8 mouse cellular contexts compared by ENCODE assay signal in the genomic region with DNA sequence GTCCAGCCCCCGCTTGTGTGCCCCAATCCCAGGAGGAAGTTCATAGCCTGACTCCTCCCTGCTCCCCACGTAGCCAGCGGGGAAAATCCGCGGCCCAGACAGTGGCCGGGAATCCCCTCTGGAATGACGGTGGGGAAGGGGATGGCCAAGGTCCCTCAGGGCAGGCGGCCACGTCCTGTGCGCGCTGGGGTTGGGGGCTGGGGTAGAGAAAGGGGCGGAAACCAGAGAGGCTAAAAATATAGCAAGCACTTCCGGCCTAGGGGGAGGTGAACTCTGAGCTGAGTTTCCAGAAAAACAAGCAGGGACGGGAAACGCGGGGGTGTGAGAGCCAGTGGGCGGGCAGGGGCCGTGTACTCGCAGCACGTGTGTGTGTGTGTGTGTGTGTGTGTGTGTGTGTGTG. TPM values are rescaled to one million over a fixed set of nuclear protein-coding genes. Genes with fewer than 3 reads are reported as not detected.
DNase-seq lines count a peak whose midpoint lies in the region; ATAC-seq and TF ChIP-seq lines count a peak whose summit lies in the region.

No protein-coding gene starts in this region.

- 0% methylated on average over 20 of the region's 20 CpGs for WGBS in bone marrow, adult 2 months
- WGBS in hindbrain, embryonic 14.5 days = 11% methylated on average over 19 of the region's 20 CpGs
- WGBS in midbrain, postnatal 0 days = 5% methylated on average over 20 of the region's 20 CpGs

- H3K9me3 ChIP-seq in G1E (replicated peaks) = no peaks in the 10 kb centered on the region
- H3K9me3 ChIP-seq in hindbrain, embryonic 14.5 days (ENCODE audit: control insufficient read depth, low read length) = no peaks in the 10 kb centered on the region
- H3K9me3 ChIP-seq in midbrain, postnatal 0 days (ENCODE audit: low read length) = no peaks in the 10 kb centered on the region

- H3K9ac ChIP-seq in hindbrain, embryonic 14.5 days = peak overlapping the region; percentile 39
- H3K9ac ChIP-seq in midbrain, postnatal 0 days (replicated peaks; ENCODE audit: low read length, poor library complexity, severe bottlenecking) = 0 out of 2 replicates have a peak overlapping the region, but pooled peaks have one; percentile 36

- no peak for TF ChIP-seq CTCF in G1E (IDR thresholded peaks at IDR 0.05; ENCODE audit: low read depth, low read length)
- no peak for TF ChIP-seq CTCF in bone marrow, adult 2 months (IDR thresholded peaks at IDR 0.05; ENCODE audit: control insufficient read depth, insufficient read depth, low read length)
- TF ChIP-seq CTCF in midbrain, postnatal 0 days (IDR thresholded peaks at IDR 0.05) = no peak

- peak; percentile 12; the same call in 1 of the 2 replicates for ATAC-seq in G1E (ENCODE audit: extremely low read depth, insufficient number of reproducible peaks, low FRiP score, poor library complexity, severe bottlenecking)
- ATAC-seq in hindbrain, embryonic 14.5 days (ENCODE audit: low FRiP score) = no peak
- no peak for ATAC-seq in midbrain, postnatal 0 days (ENCODE audit: low FRiP score)

- peaks cover 43% of the 10 kb centered on the region for H3K36me3 ChIP-seq in G1E (replicated peaks)
- peaks cover 14% of the 10 kb centered on the region; the same call in 1 of the 2 replicates for H3K36me3 ChIP-seq in hindbrain, embryonic 14.5 days (replicated peaks; ENCODE audit: control insufficient read depth, insufficient read depth)
- H3K36me3 ChIP-seq in midbrain, postnatal 0 days (ENCODE audit: insufficient read depth, low read length) = peaks cover 7% of the 10 kb centered on the region; the same call in 1 of the 2 replicates
- H3K36me3 ChIP-seq in splenic B cell, adult 2 months (ENCODE audit: control insufficient read depth, insufficient read depth, low read length, poor library complexity, severe bottlenecking) = peaks cover 17% of the 10 kb centered on the region

- H3K4me1 ChIP-seq in G1E (ENCODE audit: insufficient read depth, low read depth, low read length) = peaks cover 91% of the 10 kb centered on the region
- peaks cover 14% of the 10 kb centered on the region for H3K4me1 ChIP-seq in bone marrow, adult 2 months (ENCODE audit: control insufficient read depth, insufficient read depth, low read length)
- peaks cover 29% of the 10 kb centered on the region for H3K4me1 ChIP-seq in hindbrain, embryonic 14.5 days (replicated peaks; ENCODE audit: control insufficient read depth, insufficient read depth, low read length)
- no peaks in the 10 kb centered on the region; the same call in 1 of the 2 replicates for H3K4me1 ChIP-seq in midbrain, postnatal 0 days (ENCODE audit: insufficient read depth, low read length)

- H3K4me3 ChIP-seq in G1E (ENCODE audit: low read depth, low read length) = peak overlapping the region; percentile 71
- H3K4me3 ChIP-seq in bone marrow, adult 2 months (replicated peaks; ENCODE audit: control insufficient read depth, low read depth, low read length) = peak overlapping the region; percentile 57
- H3K4me3 ChIP-seq in hindbrain, embryonic 14.5 days (replicated peaks; ENCODE audit: low read length) = 0 out of 2 replicates have a peak overlapping the region, but pooled peaks have one; percentile 1
- H3K4me3 ChIP-seq in midbrain, postnatal 0 days (ENCODE audit: low read depth, low read length) = peak overlapping the region; percentile 12; the same call in 1 of the 2 replicates

- peak overlapping the region; percentile 99 for H3K27ac ChIP-seq in bone marrow, adult 2 months (ENCODE audit: control insufficient read depth, insufficient read depth, low read depth, low read length, poor library complexity)
- peak overlapping the region; percentile 76 for H3K27ac ChIP-seq in hindbrain, embryonic 14.5 days
- H3K27ac ChIP-seq in midbrain, postnatal 0 days (ENCODE audit: low read depth, low read length) = peak overlapping the region; percentile 52

- DNase-seq in G1E (ENCODE audit: low spot score) (peak; percentile 70), liver (peak; percentile 84)
- peak; percentile 86 for DNase-seq in gastrocnemius, adult 18-20 months (ENCODE audit: low spot score)
- no peak for DNase-seq in hindbrain, embryonic 14.5 days (ENCODE audit: low spot score)
- peak; percentile 37 for DNase-seq in midbrain, postnatal 0 days (ENCODE audit: low spot score)
- DNase-seq in splenic B cell, adult 2 months (ENCODE audit: low read depth, low spot score) = peak; percentile 98
- DNase-seq in layer of hippocampus, adult 18-20 months (ENCODE audit: low spot score in 2 of 2) = no peak

- peak overlapping the region; percentile 42 for H3K4me2 ChIP-seq in hindbrain, embryonic 14.5 days (replicated peaks)
- H3K4me2 ChIP-seq in midbrain, postnatal 0 days (ENCODE audit: low read depth, low read length, poor library complexity, severe bottlenecking) = peak overlapping the region; percentile 38

- no peaks in the 10 kb centered on the region for H3K27me3 ChIP-seq in G1E (ENCODE audit: insufficient read depth, low read length)
- no peaks in the 10 kb centered on the region for H3K27me3 ChIP-seq in hindbrain, embryonic 14.5 days (ENCODE audit: control insufficient read depth, insufficient read depth, low read length)
- no peaks in the 10 kb centered on the region for H3K27me3 ChIP-seq in midbrain, postnatal 0 days (ENCODE audit: insufficient read depth, low read length)
- H3K27me3 ChIP-seq in splenic B cell, adult 2 months (ENCODE audit: control insufficient read depth, insufficient read depth, low read length, poor library complexity, severe bottlenecking) = no peaks in the 10 kb centered on the region

- no peak; the same call in 1 of the 2 replicates for TF ChIP-seq POLR2A in bone marrow, adult 2 months (IDR thresholded peaks at IDR 0.05; ENCODE audit: borderline replicate concordance, control insufficient read depth, low read depth, low read length)

RNA-seq across cellular contexts. Expression of a gene that starts 1.9 kb away (rescaled TPM):
- total RNA-seq in G1E (2014; fragmentation: Nextera tagmentation) (39.0 and 42.8 TPM in 2 replicates), G1E (2017) (20.4 and 21.3 TPM in 2 replicates)
- 25.5 and 28.3 TPM in 2 replicates for polyA plus RNA-seq in G1E (2012)
- 25.5 and 53.7 TPM in 2 replicates for polyA plus RNA-seq in bone marrow, adult 2 months (2011; ENCODE audit: insufficient read depth, insufficient read length, low replicate concordance, missing spikeins)
- total RNA-seq in gastrocnemius, adult 18-20 months (2021) = 10 to 100 TPM; 10.1 to 37.0 TPM
- polyA plus RNA-seq in hindbrain, embryonic 14.5 days (2014; fragmentation: Nextera tagmentation; extraction: Ambion mirVana) = 3.0 and 3.7 TPM in 2 replicates
- 3.0 and 4.1 TPM in 2 replicates for total RNA-seq in midbrain, postnatal 0 days (2014; rRNA removed)
- 2.9 and 3.4 TPM in 2 replicates for polyA plus RNA-seq in midbrain, postnatal 0 days (2015; fragmentation: Nextera tagmentation; extraction: Ambion mirVana)
- 1 to 10 TPM; 3.5 to 3.7 TPM for total RNA-seq in layer of hippocampus, adult 18-20 months (2021)

RNA-seq across cellular contexts. Expression of a gene that starts 9.5 kb away (rescaled TPM):
- 2.9 and 5.2 TPM in 2 replicates for total RNA-seq in G1E (2014; fragmentation: Nextera tagmentation)
- total RNA-seq in G1E (2017) = 1.7 and 3.4 TPM in 2 replicates
- 8.0 and 8.2 TPM in 2 replicates for polyA plus RNA-seq in G1E (2012)
- 15.6 and 26.3 TPM in 2 replicates for polyA plus RNA-seq in bone marrow, adult 2 months (2011; ENCODE audit: insufficient read depth, insufficient read length, low replicate concordance, missing spikeins)
- total RNA-seq in gastrocnemius, adult 18-20 months (2021) = 1 to 10 TPM; 4.8 to 5.9 TPM
- 21.5 and 25.5 TPM in 2 replicates for polyA plus RNA-seq in hindbrain, embryonic 14.5 days (2014; fragmentation: Nextera tagmentation; extraction: Ambion mirVana)
- 15.3 and 19.4 TPM in 2 replicates for total RNA-seq in midbrain, postnatal 0 days (2014; rRNA removed)
- polyA plus RNA-seq in midbrain, postnatal 0 days (2015; fragmentation: Nextera tagmentation; extraction: Ambion mirVana) = 7.9 and 8.0 TPM in 2 replicates
- 1 to 10 TPM; 4.8 to 5.1 TPM for total RNA-seq in layer of hippocampus, adult 18-20 months (2021)

RNA-seq across cellular contexts. Expression of a gene that starts 10.6 kb away (rescaled TPM):
- total RNA-seq in G1E (2014; fragmentation: Nextera tagmentation) (15.4 and 21.9 TPM in 2 replicates), G1E (2017) (17.7 and 21.0 TPM in 2 replicates)
- polyA plus RNA-seq in G1E (2012) = 11.2 and 14.8 TPM in 2 replicates
- polyA plus RNA-seq in bone marrow, adult 2 months (2011; ENCODE audit: insufficient read depth, insufficient read length, low replicate concordance, missing spikeins) = 12.0 and 24.2 TPM in 2 replicates
- 10 to 100 TPM; 22.7 to 24.1 TPM for total RNA-seq in gastrocnemius, adult 18-20 months (2021)
- polyA plus RNA-seq in hindbrain, embryonic 14.5 days (2014; fragmentation: Nextera tagmentation; extraction: Ambion mirVana) = 39.2 and 44.5 TPM in 2 replicates
- 30.7 and 37.9 TPM in 2 replicates for total RNA-seq in midbrain, postnatal 0 days (2014; rRNA removed)
- polyA plus RNA-seq in midbrain, postnatal 0 days (2015; fragmentation: Nextera tagmentation; extraction: Ambion mirVana) = 41.6 and 43.2 TPM in 2 replicates
- total RNA-seq in layer of hippocampus, adult 18-20 months (2021) = 10 to 100 TPM; 21.4 to 22.1 TPM

RNA-seq across cellular contexts. Expression of a gene that starts 10.8 kb away (rescaled TPM):
- total RNA-seq in G1E (2014; fragmentation: Nextera tagmentation) (66.6 and 68.5 TPM in 2 replicates), G1E (2017) (69.1 and 96.2 TPM in 2 replicates)
- polyA plus RNA-seq in G1E (2012) = 103 and 170 TPM in 2 replicates
- 136 and 209 TPM in 2 replicates for polyA plus RNA-seq in bone marrow, adult 2 months (2011; ENCODE audit: insufficient read depth, insufficient read length, low replicate concordance, missing spikeins)
- 10 to 100 TPM; 29.5 to 31.2 TPM for total RNA-seq in gastrocnemius, adult 18-20 months (2021)
- polyA plus RNA-seq in hindbrain, embryonic 14.5 days (2014; fragmentation: Nextera tagmentation; extraction: Ambion mirVana) = 73.9 and 74.3 TPM in 2 replicates
- 80.3 and 84.2 TPM in 2 replicates for total RNA-seq in midbrain, postnatal 0 days (2014; rRNA removed)
- 89.3 and 90.0 TPM in 2 replicates for polyA plus RNA-seq in midbrain, postnatal 0 days (2015; fragmentation: Nextera tagmentation; extraction: Ambion mirVana)
- 10 to 100 TPM; 64.9 to 69.3 TPM for total RNA-seq in layer of hippocampus, adult 18-20 months (2021)

RNA-seq across cellular contexts. Expression of a gene that starts 31.5 kb away (rescaled TPM):
- total RNA-seq in G1E (2014; fragmentation: Nextera tagmentation) (848 and 905 TPM in 2 replicates), G1E (2017) (900 and 1,212 TPM in 2 replicates)
- 1,941 and 2,248 TPM in 2 replicates for polyA plus RNA-seq in G1E (2012)
- polyA plus RNA-seq in bone marrow, adult 2 months (2011; ENCODE audit: insufficient read depth, insufficient read length, low replicate concordance, missing spikeins) = 838 and 1,358 TPM in 2 replicates
- total RNA-seq in gastrocnemius, adult 18-20 months (2021) = 100 to 1,000 TPM; 385 to 425 TPM
- 521 and 677 TPM in 2 replicates for polyA plus RNA-seq in hindbrain, embryonic 14.5 days (2014; fragmentation: Nextera tagmentation; extraction: Ambion mirVana)
- 158 and 163 TPM in 2 replicates for total RNA-seq in midbrain, postnatal 0 days (2014; rRNA removed)
- 536 and 539 TPM in 2 replicates for polyA plus RNA-seq in midbrain, postnatal 0 days (2015; fragmentation: Nextera tagmentation; extraction: Ambion mirVana)
- total RNA-seq in layer of hippocampus, adult 18-20 months (2021) = 100 to 1,000 TPM; 481 to 546 TPM

Comparison
In these comparisons a context has a peak if more than half of its experiments do, and no peak if none do; other contexts are left out.
1. DNase-seq: peak in G1E (single experiment), gastrocnemius, adult 18-20 months (single experiment), liver (single experiment), midbrain, postnatal 0 days (single experiment) and splenic B cell, adult 2 months (single experiment); none in hindbrain, embryonic 14.5 days (single experiment) and layer of hippocampus, adult 18-20 months (0 of 2).
2. H3K4me3 ChIP-seq: peak in every context shown above with its lines; median percentile 71 in G1E; 57 in bone marrow, adult 2 months; 12 in midbrain, postnatal 0 days; 1 in hindbrain, embryonic 14.5 days.
3. Peak in every context shown above with its lines, with median percentiles within 50 percentile points of each other: H3K27ac ChIP-seq.